Mouse (Mus musculus) heart, embryonic 12.5 days (tissue): ENCODE measurements around the gene Gpc5. TPM values are rescaled to one million over a fixed set of nuclear protein-coding genes. Genes with fewer than 3 reads are reported as not detected.

Experiments used
- ATAC-seq: fragments of 200-750 bp; cut with Nextera tagmentation; 2 replicates; pipeline ENCODE4 v1.8.0; 2017; ENCODE audit warnings: moderate TSS enrichment, moderate library complexity; ENCODE audit not compliant: insufficient number of reproducible peaks, low FRiP score
- H3K27ac ChIP-seq: fragments of 300-500 bp; sonication (generic); 2 replicates; pipeline ENCODE4 v1.5.1; 2016; ENCODE audit warnings: mild to moderate bottlenecking, moderate library complexity; ENCODE audit not compliant: poor library complexity, severe bottlenecking
- H3K27me3 ChIP-seq: fragments of 300-500 bp; sonication (generic); replicated peaks from 2 replicates; pipeline ENCODE4 v1.6.1; 2016; ENCODE audit warnings: mild to moderate bottlenecking, moderate library complexity
- H3K36me3 ChIP-seq: fragments of 300-500 bp; sonication (generic); 2 replicates; pipeline ENCODE4 v1.6.1; 2016; ENCODE audit warnings: mild to moderate bottlenecking, moderate library complexity
- H3K4me1 ChIP-seq: fragments of 300-500 bp; sonication (generic); replicated peaks from 2 replicates; pipeline ENCODE4 v1.6.1; 2016; ENCODE audit warnings: mild to moderate bottlenecking
- H3K4me2 ChIP-seq: fragments of 300-500 bp; sonication (generic); 2 replicates; pipeline ENCODE4 v1.6.1; 2016; ENCODE audit warnings: mild to moderate bottlenecking, moderate library complexity
- H3K4me3 ChIP-seq: fragments of 300-500 bp; sonication (generic); 2 replicates; pipeline ENCODE4 v1.5.1; 2016; ENCODE audit warnings: mild to moderate bottlenecking
- H3K9ac ChIP-seq: fragments of 300-500 bp; sonication (generic); 2 replicates; pipeline ENCODE4 v1.6.1; 2016; ENCODE audit warnings: mild to moderate bottlenecking, moderate library complexity
- H3K9me3 ChIP-seq: fragments of 300-500 bp; sonication (generic); replicated peaks from 2 replicates; pipeline ENCODE4 v1.6.1; 2016; ENCODE audit warnings: mild to moderate bottlenecking, moderate library complexity
- WGBS: fragments of 180-500 bp; shearing (Covaris S2); methylation state at CpG from one replicate; pipeline ENCODE4 v1.1.7; 2016; 5-methylcytosine and 5-hydroxymethylcytosine counted together
- polyA plus RNA-seq: library from polyadenylated mRNA; unstranded; fragments of >200 nt; fragmentation: Nextera tagmentation; extraction: Ambion mirVana; gene quantifications from 2 replicates; pipeline ENCODE4 v1.2.1, GENCODE M21; 2016

The Gpc5 gene
- polyA plus RNA-seq, 1 experiment from 2014 or later = 0.57 TPM

GRCm38 (mm10) chr14:115746013-115746412 lies 654.0 kb downstream of the Gpc5 start:
- Histone ChIP-seq H3K9ac (no peak overlapping the region), H3K27me3 (no peaks in the 10 kb centered on the region), H3K9me3 (no peaks in the 10 kb centered on the region), H3K36me3 (no peaks in the 10 kb centered on the region), H3K27ac (no peak overlapping the region), H3K4me3 (no peak overlapping the region), H3K4me1 (no peaks in the 10 kb centered on the region), H3K4me2 (no peak overlapping the region)
- ATAC-seq = no peak
- 74% methylated on average over 1 of the region's 1 CpGs for WGBS

GRCm38 (mm10) chr14:115760241-115760640 lies 668.2 kb downstream of the Gpc5 start:
- no peak overlapping the region for H3K27ac ChIP-seq
- H3K36me3 ChIP-seq = no peaks in the 10 kb centered on the region
- no peak overlapping the region for H3K4me3 ChIP-seq
- no peaks in the 10 kb centered on the region for H3K9me3 ChIP-seq
- no peaks in the 10 kb centered on the region for H3K4me1 ChIP-seq
- no peak overlapping the region for H3K4me2 ChIP-seq
- whole genome bisulfite sequencing = 59% methylated on average over 5 of the region's 5 CpGs
- ATAC-seq = no peak
- no peaks in the 10 kb centered on the region for H3K27me3 ChIP-seq
- H3K9ac ChIP-seq = no peak overlapping the region

- no peak overlapping the region for H3K9ac ChIP-seq
- H3K36me3 ChIP-seq = no peaks in the 10 kb centered on the region
- WGBS = 59% methylated on average over 7 of the region's 7 CpGs
- peaks cover 3% of the 10 kb centered on the region; the same call in 1 of the 2 replicates for H3K9me3 ChIP-seq
- H3K4me2 ChIP-seq = no peak overlapping the region
- ATAC-seq = no peak
- no peaks in the 10 kb centered on the region for H3K4me1 ChIP-seq
- no peak overlapping the region for H3K27ac ChIP-seq
- H3K4me3 ChIP-seq = no peak overlapping the region
- H3K27me3 ChIP-seq = no peaks in the 10 kb centered on the region
These were observed 687.6 kb downstream of the Gpc5 start for GRCm38 (mm10) chr14:115779382-115780177.

- H3K27me3 ChIP-seq = no peaks in the 10 kb centered on the region
- WGBS = 13% methylated on average over 2 of the region's 2 CpGs
- no peak overlapping the region for H3K4me3 ChIP-seq
- ATAC-seq = peak; percentile 75
- H3K9ac ChIP-seq = no peak overlapping the region
- no peaks in the 10 kb centered on the region for H3K36me3 ChIP-seq
- H3K4me2 ChIP-seq = no peak overlapping the region
- no peaks in the 10 kb centered on the region for H3K9me3 ChIP-seq
- peaks cover 5% of the 10 kb centered on the region; the same call in 1 of the 2 replicates for H3K4me1 ChIP-seq
- H3K27ac ChIP-seq = no peak overlapping the region
These were observed 712.7 kb downstream of the Gpc5 start for GRCm38 (mm10) chr14:115804751-115805150.

- Histone ChIP-seq H3K36me3 (no peaks in the 10 kb centered on the region), H3K4me2 (no peak overlapping the region), H3K9ac (no peak overlapping the region), H3K4me1 (no peaks in the 10 kb centered on the region), H3K27ac (no peak overlapping the region), H3K27me3 (no peaks in the 10 kb centered on the region), H3K9me3 (no peaks in the 10 kb centered on the region), H3K4me3 (no peak overlapping the region)
- 23% methylated on average over 1 of the region's 1 CpGs for WGBS
- no peak for ATAC-seq
These were observed 727.0 kb downstream of the Gpc5 start for GRCm38 (mm10) chr14:115819021-115819420.

- no peaks in the 10 kb centered on the region for H3K4me1 ChIP-seq
- WGBS = 82% methylated on average over 7 of the region's 7 CpGs
These were observed 729.6 kb downstream of the Gpc5 start for GRCm38 (mm10) chr14:115821657-115822056.

GRCm38 (mm10) chr14:115830485-115830884 lies 738.5 kb downstream of the Gpc5 start:
- ATAC-seq = no peak; the same call in 1 of the 2 replicates
- H3K4me2 ChIP-seq = no peak overlapping the region
- no peaks in the 10 kb centered on the region for H3K4me1 ChIP-seq
- H3K9me3 ChIP-seq = no peaks in the 10 kb centered on the region
- H3K4me3 ChIP-seq = no peak overlapping the region
- no peaks in the 10 kb centered on the region for H3K36me3 ChIP-seq
- WGBS = 57% methylated on average over 5 of the region's 5 CpGs
- H3K27ac ChIP-seq = no peak overlapping the region
- H3K27me3 ChIP-seq = no peaks in the 10 kb centered on the region
- H3K9ac ChIP-seq = no peak overlapping the region

More at GRCm38 (mm10) chr14:115821657-115822056, 729.6 kb downstream of the Gpc5 start:
- no peaks in the 10 kb centered on the region for H3K36me3 ChIP-seq
- no peaks in the 10 kb centered on the region for H3K9me3 ChIP-seq
- no peak overlapping the region for H3K4me2 ChIP-seq
- no peak overlapping the region for H3K4me3 ChIP-seq
- no peak overlapping the region for H3K27ac ChIP-seq
- ATAC-seq = no peak
- H3K27me3 ChIP-seq = no peaks in the 10 kb centered on the region
- no peak overlapping the region for H3K9ac ChIP-seq

GRCm38 (mm10) chr14:115831219-115831755 lies 739.3 kb downstream of the Gpc5 start:
- H3K9me3 ChIP-seq = no peaks in the 10 kb centered on the region
- under 1% methylated on average over 7 of the region's 7 CpGs for WGBS
- H3K4me2 ChIP-seq = no peak overlapping the region
- no peak overlapping the region for H3K27ac ChIP-seq
- ATAC-seq = no peak
- no peaks in the 10 kb centered on the region for H3K27me3 ChIP-seq
- no peaks in the 10 kb centered on the region for H3K36me3 ChIP-seq
- no peak overlapping the region for H3K4me3 ChIP-seq
- no peak overlapping the region for H3K9ac ChIP-seq
- H3K4me1 ChIP-seq = no peaks in the 10 kb centered on the region

GRCm38 (mm10) chr14:115831854-115832625 lies 740.0 kb downstream of the Gpc5 start:
- no peaks in the 10 kb centered on the region for H3K4me1 ChIP-seq
- no peak overlapping the region for H3K9ac ChIP-seq
- WGBS = 73% methylated on average over 10 of the region's 10 CpGs
- no peak for ATAC-seq
- no peak overlapping the region for H3K27ac ChIP-seq
- no peaks in the 10 kb centered on the region for H3K36me3 ChIP-seq
- no peak overlapping the region for H3K4me2 ChIP-seq
- no peak overlapping the region for H3K4me3 ChIP-seq
- H3K9me3 ChIP-seq = no peaks in the 10 kb centered on the region
- no peaks in the 10 kb centered on the region for H3K27me3 ChIP-seq

- ATAC-seq = no peak
- 50% methylated on average over 2 of the region's 2 CpGs for WGBS
- H3K9ac ChIP-seq = no peak overlapping the region
- no peaks in the 10 kb centered on the region for H3K27me3 ChIP-seq
- H3K27ac ChIP-seq = no peak overlapping the region
- H3K4me3 ChIP-seq = no peak overlapping the region
- H3K9me3 ChIP-seq = no peaks in the 10 kb centered on the region
- H3K36me3 ChIP-seq = no peaks in the 10 kb centered on the region
- H3K4me1 ChIP-seq = no peaks in the 10 kb centered on the region
- H3K4me2 ChIP-seq = no peak overlapping the region
These were observed 751.8 kb downstream of the Gpc5 start for GRCm38 (mm10) chr14:115843783-115844182.

GRCm38 (mm10) chr14:115844773-115845427 lies 752.9 kb downstream of the Gpc5 start:
- Histone ChIP-seq H3K27me3 (no peaks in the 10 kb centered on the region), H3K36me3 (no peaks in the 10 kb centered on the region), H3K27ac (no peak overlapping the region), H3K9ac (no peak overlapping the region), H3K4me3 (no peak overlapping the region), H3K4me2 (no peak overlapping the region), H3K9me3 (no peaks in the 10 kb centered on the region), H3K4me1 (no peaks in the 10 kb centered on the region)
- ATAC-seq = no peak
- WGBS = 72% methylated on average over 1 of the region's 1 CpGs
